Mouse (Mus musculus): ENCODE results near the gene Col25a1.

The Col25a1 gene

GRCm38 (mm10) chr3:130131201-130131600, at the start of gene Col25a1:
Gene Col25a1 (plus strand): TSS chr3:130131501.
- no peak for DNase-seq (ENCODE audit: low read depth, low spot score)

- DNase-seq (ENCODE audit: low read depth, low spot score), result no peak
These were observed 48.0 kb upstream of the Col25a1 start for GRCm38 (mm10) chr3:130083312-130083711.

- DNase-seq (ENCODE audit: low read depth, low spot score), result peak; percentile 30
These were observed 44.8 kb upstream of the Col25a1 start for GRCm38 (mm10) chr3:130086372-130087080.

GRCm38 (mm10) chr3:130087466-130087865, 43.8 kb upstream of the Col25a1 start:
- no peak for DNase-seq (ENCODE audit: low read depth, low spot score)

- no peak for DNase-seq (ENCODE audit: low read depth, low spot score)
These were observed 42.6 kb upstream of the Col25a1 start for GRCm38 (mm10) chr3:130088654-130089053.

GRCm38 (mm10) chr3:130090460-130090859, 40.8 kb upstream of the Col25a1 start:
- no peak for DNase-seq (ENCODE audit: low read depth, low spot score)

- no peak for DNase-seq (ENCODE audit: low read depth, low spot score)
These were observed 37.1 kb upstream of the Col25a1 start for GRCm38 (mm10) chr3:130094125-130094704.

- no peak for DNase-seq (ENCODE audit: low read depth, low spot score)
These were observed 36.0 kb upstream of the Col25a1 start for GRCm38 (mm10) chr3:130095160-130095781.

- DNase-seq (ENCODE audit: low read depth, low spot score), result no peak
These were observed 27.8 kb upstream of the Col25a1 start for GRCm38 (mm10) chr3:130103486-130103885.

GRCm38 (mm10) chr3:130104471-130104870, 26.8 kb upstream of the Col25a1 start:
- DNase-seq (ENCODE audit: low read depth, low spot score), result no peak

GRCm38 (mm10) chr3:130116886-130117285, 14.4 kb upstream of the Col25a1 start:
- no peak for DNase-seq (ENCODE audit: low read depth, low spot score)

- no peak for DNase-seq (ENCODE audit: low read depth, low spot score)
These were observed 3.5 kb upstream of the Col25a1 start for GRCm38 (mm10) chr3:130127840-130128239.

- DNase-seq (ENCODE audit: low read depth, low spot score), result no peak
These were observed 2.7 kb upstream of the Col25a1 start for GRCm38 (mm10) chr3:130128564-130128963.

- DNase-seq (ENCODE audit: low read depth, low spot score), result no peak
These were observed 1.6 kb upstream of the Col25a1 start for GRCm38 (mm10) chr3:130129635-130130206.

GRCm38 (mm10) chr3:130137204-130137603, 5.9 kb downstream of the Col25a1 start:
- DNase-seq (ENCODE audit: low read depth, low spot score), result no peak

GRCm38 (mm10) chr3:130137640-130138039, 6.3 kb downstream of the Col25a1 start:
- no peak for DNase-seq (ENCODE audit: low read depth, low spot score)

GRCm38 (mm10) chr3:130145874-130146273, 14.6 kb downstream of the Col25a1 start:
- no peak for DNase-seq (ENCODE audit: low read depth, low spot score)

GRCm38 (mm10) chr3:130147827-130148226, 16.5 kb downstream of the Col25a1 start:
- no peak for DNase-seq (ENCODE audit: low read depth, low spot score)

- no peak for DNase-seq (ENCODE audit: low read depth, low spot score)
These were observed 17.9 kb downstream of the Col25a1 start for GRCm38 (mm10) chr3:130149180-130149579.

- DNase-seq (ENCODE audit: low read depth, low spot score), result no peak
These were observed 21.8 kb downstream of the Col25a1 start for GRCm38 (mm10) chr3:130153117-130153516.

- DNase-seq (ENCODE audit: low read depth, low spot score), result no peak
These were observed 26.2 kb downstream of the Col25a1 start for GRCm38 (mm10) chr3:130157551-130157950.

- no peak for DNase-seq (ENCODE audit: low read depth, low spot score)
These were observed 28.6 kb downstream of the Col25a1 start for GRCm38 (mm10) chr3:130159906-130160305.

GRCm38 (mm10) chr3:130160902-130161301, 29.6 kb downstream of the Col25a1 start:
- no peak for DNase-seq (ENCODE audit: low read depth, low spot score)
